Mouse (Mus musculus): ENCODE measurements around the gene H2al2a. TPM values are rescaled to one million over a fixed set of nuclear protein-coding genes. Genes with fewer than 3 reads are reported as not detected.
"Not testable (repeated sequence)": the region's sequence is repeated elsewhere in the genome, so short reads cannot be mapped to it uniquely, and the experiment has no call there.

The H2al2a gene
- polyA plus RNA-seq, 1 experiment: 2.8 TPM

DNA sequence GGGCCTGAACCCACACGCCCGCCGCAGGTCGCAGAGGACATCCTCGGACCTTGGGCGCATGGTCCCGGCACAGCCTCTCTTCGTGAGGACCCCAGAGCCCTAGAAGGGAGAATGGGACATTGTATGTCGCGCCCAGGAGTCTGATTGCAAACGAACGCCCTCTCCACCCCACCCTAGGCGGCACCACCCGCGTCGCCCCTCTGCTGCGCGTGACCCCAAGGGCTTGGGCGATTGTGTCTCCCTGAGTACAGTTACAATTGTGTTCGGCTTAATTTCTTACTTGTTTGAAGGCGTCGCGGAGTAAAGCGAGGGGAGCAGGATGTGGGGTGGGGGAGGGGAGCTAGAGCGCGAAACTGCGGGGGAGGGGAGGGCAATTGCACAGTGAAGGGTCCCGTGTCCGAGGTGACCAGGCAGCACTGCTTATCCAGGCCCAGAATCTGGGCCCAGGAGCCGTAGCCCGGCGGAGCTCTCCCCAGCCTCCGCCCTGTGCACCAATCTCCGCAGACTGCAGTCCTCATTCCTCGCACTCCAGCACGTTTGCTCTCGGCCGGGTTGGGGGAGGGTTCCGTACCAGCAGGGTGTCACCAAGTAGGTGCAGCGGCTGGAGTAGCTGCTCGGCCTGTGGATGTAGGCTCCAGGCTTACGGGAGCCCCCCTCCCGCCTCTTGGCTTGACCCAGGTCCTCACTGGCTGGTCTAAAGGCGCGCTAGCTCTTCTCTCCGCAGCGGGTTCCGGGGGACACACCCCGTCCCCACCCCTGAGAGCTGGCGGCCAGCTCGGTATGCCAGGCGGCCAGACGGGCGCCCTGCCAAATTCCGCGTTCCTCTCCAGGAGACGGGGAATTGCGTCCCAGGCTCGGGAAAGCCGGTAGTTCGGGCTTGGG is 31.6 kb upstream of the H2al2a start:
- DNase-seq (ENCODE audit: low read depth): no peak

DNA sequence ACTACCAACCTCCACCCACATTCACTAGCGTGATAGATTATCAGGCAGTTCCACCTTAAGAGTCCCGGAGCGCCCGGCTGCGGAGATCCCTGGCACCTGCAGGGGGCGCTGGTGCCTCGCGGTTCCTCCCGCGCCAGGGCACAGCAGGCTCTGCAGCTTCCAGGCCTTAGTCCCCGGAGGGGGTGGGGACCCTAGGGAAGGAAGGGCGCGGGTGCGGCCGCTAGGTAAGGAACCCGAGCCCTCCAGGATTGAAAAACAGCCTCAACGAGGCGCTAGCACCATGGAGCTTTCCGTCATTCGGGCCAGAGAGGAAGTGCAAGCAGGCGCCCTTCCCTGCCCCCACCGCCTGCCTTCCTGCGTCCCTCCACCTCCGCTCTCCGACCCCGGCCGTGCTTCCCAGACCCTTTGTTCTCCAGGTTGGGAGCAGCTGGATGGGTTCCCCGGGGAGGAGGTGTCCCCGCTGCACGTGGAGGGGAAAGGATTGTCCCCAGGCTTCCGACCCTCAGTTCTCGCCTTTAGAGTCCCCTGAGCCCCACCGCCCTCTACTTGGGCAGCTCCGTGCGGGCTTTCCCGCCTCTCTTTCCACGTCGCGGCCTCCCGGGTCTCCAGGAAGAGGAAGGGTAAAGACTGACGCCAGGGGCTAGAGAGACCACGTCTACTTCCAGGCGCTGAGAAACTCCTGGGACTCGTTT is 30.8 kb upstream of the H2al2a start:
- no peak for DNase-seq (ENCODE audit: low read depth)

GRCm38 (mm10) chr2:18026116-18026947 is 29.6 kb upstream of the H2al2a start:
- DNase-seq (ENCODE audit: low read depth): no peak

DNA sequence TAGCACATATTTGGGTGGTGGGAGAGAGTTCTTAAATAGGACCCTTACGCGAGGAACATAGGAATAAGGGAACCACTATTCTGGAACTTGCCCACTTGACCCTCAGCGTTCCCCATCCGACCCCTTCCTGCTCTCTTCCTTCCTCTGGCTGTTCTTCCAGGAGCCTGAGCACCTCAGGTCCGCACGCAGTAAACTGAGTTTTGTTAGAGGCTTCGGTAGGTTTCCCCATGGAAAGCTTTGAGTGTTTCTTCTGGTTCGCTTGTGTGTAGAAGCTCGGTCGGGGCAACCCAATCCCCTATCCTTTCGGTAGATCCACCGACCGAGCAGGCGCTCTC is 29.0 kb upstream of the H2al2a start:
- DNase-seq (ENCODE audit: low read depth): no peak

- no peak for DNase-seq (ENCODE audit: low read depth)
Measured at GRCm38 (mm10) chr2:18025116-18025515, 28.4 kb upstream of the H2al2a start.

GRCm38 (mm10) chr2:18022886-18023285 is 26.1 kb upstream of the H2al2a start:
- DNase-seq (ENCODE audit: low read depth): no peak

DNA sequence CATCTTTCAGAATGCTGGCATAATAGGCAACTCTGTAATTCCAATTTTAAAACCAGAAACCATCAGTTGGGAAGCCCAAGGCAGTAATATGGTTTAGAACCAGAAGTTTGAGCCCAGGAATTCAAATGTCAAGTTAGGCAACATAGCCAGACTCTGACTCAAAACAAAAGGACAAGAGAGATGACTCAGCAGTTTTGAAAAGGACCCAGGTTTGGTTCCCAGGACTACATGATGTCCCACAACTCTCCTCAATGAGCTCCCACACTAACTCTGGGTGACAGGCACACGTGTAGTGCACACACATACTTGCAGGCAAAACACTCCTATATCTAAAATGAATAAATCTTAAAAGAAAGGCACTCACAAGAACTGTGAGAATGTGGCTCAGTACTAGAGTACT is 22.4 kb upstream of the H2al2a start:
- DNase-seq (ENCODE audit: low read depth): no peak

- DNase-seq (ENCODE audit: low read depth): no peak
Measured at GRCm38 (mm10) chr2:18017321-18017720, 20.6 kb upstream of the H2al2a start.

DNA sequence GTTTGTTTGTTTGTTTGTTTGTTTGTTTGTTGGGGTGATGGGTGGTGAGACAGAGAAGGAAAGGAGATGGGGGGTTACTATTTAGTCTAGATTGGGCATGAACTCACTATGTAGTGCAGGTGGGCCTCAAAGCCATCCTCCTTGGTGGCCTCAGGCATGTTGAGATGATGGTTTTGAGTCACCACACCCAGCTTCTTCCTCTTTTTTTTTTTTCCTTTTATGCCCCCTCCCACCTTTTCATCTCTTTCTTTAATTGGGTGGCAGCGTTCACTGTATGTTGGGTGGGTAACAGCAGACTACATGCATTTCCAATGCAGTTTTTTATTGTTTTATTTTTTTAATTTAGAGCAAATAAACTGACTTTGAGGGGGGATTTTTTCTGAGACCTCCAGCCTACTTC is 19.9 kb upstream of the H2al2a start:
- no peak for DNase-seq (ENCODE audit: low read depth)

- no peak for DNase-seq (ENCODE audit: low read depth)
Measured at GRCm38 (mm10) chr2:18015581-18015980, 18.8 kb upstream of the H2al2a start.

DNA sequence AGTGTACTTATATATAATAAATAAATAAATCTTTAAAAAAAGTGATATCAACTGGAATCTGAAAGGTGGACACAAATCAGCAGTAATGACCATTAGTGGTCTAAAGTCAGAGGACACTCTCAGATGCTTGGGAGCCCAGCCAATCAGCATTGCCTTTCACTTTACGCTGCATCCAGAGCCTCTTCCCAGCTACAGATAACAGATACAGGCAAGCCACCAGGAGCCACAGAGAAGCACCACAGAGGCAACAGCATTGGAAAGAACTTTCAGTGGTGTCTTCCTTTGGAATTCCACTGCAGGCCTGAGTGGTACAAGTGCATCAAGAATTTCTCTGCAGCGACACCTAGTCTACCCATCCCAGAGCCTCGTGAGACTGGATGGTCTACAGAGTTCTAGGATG is 16.1 kb upstream of the H2al2a start:
- DNase-seq (ENCODE audit: low read depth): no peak

DNA sequence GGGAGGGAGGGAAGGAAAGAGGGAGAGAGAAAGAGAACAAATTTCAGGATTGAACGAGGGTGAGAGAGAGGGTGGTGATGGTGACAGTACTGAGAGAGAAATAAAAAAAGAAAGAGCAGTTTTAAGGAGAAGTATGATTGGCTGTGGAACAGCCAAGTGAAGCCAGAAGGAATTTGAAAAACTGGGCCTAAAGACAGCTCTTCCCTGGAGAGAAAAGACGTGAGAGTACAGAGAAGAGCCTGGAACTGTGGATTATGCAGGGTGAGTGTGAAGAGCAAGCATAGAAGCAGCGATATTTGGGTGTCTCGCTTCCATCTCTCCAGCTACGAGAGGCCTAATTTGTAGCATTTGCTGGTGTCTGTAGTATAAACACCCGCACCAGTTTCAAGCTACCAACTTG is 14.5 kb upstream of the H2al2a start:
- no peak for DNase-seq (ENCODE audit: low read depth)

DNA sequence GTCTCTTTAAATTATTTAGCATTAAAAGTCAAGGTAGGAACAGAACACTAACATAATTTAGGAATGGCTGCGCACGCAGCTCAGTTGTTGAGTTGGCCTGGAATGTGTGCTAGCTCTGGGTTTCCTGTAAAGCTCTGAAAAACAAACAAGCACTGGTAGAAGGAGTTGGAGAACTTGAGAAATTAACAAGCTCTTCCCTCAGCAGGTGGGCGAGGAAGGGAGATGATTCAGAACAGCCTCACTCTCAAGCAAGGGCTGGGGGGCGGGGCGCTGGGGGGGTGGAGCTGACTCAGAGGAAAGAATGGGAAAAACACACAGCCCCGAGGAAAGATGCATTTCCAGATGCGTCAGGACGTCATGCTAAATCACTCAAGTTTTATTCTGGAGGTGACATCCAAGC is 8.4 kb upstream of the H2al2a start:
- DNase-seq (ENCODE audit: low read depth): no peak

DNA sequence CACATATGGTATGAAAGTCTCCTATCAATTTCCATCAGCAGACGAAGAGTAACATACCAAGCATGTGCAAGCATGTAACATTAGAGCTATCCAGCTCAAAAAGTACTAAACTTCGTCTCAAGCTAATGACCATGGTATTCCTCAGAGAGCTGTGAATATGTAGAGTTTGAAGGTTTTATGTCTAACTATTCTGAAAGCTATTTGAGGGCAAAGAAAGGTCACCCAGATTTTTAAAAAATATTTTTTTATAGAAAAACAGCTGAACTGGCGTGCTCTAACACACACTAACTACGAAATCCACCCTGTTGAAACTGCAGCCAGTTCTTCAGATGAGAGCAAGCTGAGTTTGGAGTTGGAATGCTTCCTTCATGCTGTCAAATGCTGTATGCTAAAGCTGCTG is 7.5 kb upstream of the H2al2a start:
- no peak for DNase-seq (ENCODE audit: low read depth)

DNA sequence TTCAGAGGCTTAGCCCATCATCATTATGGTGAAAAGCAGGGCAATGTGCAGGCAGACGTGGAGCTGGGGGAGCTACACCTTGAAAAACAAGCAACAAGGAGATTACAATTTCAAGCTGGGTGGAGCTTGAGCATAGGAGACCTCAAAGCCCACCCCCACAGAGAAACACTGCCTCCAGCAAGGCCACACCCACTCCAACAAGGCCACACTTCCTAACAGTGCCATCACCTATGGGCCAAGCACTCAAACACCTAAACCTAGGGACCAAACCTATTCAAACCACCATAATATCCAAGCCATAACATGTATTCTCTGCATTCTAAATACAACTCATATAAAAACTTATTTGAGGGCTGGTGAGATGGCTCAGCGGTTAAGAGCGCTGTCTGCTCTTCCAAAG is 5.5 kb upstream of the H2al2a start:
- no peak for DNase-seq (ENCODE audit: low read depth)

- DNase-seq (ENCODE audit: low read depth): no peak
Measured at GRCm38 (mm10) chr2:17989562-17989961, 7.2 kb downstream of the H2al2a start.

DNA sequence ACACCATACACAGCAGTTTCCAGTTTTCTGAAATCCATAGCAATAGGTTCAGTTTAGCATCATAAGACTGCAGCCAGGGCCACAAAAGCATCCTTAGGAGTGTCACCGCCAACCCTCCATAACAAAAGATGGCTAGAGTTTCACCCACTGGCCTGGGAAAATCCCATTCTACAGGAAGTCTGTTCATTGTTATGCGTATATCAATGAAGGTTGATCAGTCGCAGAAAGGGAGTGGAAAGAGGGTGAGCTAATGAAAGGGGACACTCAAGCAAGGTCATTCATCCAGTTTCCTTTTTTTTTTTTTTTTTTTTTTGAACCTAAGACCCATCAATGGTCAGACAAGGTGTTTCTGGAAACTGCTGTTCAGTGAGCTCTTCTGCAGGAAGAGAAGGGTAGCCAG is 7.6 kb downstream of the H2al2a start:
- no peak for DNase-seq (ENCODE audit: low read depth)

DNA sequence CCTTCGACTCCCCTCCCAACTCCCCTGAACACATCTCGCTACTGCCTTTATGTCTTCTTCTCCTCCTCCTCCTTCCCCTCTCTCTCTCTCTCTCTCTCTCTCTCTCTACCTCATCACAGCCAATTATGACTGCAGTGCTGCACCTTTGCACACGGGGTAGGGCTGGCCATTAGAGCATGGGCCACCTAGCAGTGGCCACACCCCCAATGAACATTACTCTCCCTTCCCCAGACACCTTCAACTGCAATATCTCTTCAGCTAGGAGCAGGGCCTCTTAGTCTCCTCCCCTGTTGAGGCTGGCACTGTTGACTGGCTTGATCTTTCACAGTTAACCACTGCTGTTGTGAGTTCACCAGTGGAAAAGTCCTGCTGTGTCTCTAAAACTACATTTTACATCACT is 10.1 kb downstream of the H2al2a start:
- DNase-seq (ENCODE audit: low read depth): no peak

GRCm38 (mm10) chr2:17984774-17985173 is 12.0 kb downstream of the H2al2a start:
- no peak for DNase-seq (ENCODE audit: low read depth)

- DNase-seq (ENCODE audit: low read depth): no peak
Measured at GRCm38 (mm10) chr2:17982747-17983146, 14.0 kb downstream of the H2al2a start.

- no peak for DNase-seq (ENCODE audit: low read depth)
Measured at GRCm38 (mm10) chr2:17978706-17979105, 18.1 kb downstream of the H2al2a start.

DNA sequence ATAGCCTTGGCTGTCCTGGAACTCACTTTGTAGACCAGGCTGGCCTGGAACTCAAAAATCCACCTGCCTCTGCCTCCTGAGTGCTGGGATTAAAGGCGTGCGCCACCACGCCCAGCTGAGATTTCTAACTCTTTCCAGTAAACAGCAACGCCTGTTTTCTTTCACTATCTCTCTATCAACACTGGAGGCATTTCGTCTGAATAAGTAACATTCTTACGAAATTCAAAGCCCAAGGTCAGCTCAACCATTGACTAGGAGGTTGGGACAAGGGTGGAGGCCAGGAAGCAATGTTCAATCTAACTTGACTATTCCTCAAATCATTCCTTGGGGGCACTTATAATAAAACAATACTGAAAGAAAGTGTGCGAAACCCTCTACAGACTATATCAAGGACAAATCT is 18.5 kb downstream of the H2al2a start:
- DNase-seq (ENCODE audit: low read depth): not testable (repeated sequence)

- DNase-seq (ENCODE audit: low read depth): not testable (repeated sequence)
Measured at GRCm38 (mm10) chr2:17977645-17978044, 19.1 kb downstream of the H2al2a start.
